Mouse (Mus musculus) CH12.LX (cell line): ENCODE data around the gene Cited2. TPM values are rescaled to one million over a fixed set of nuclear protein-coding genes. Genes with fewer than 3 reads are reported as not detected.

Experiments
- DNase-seq: peaks from one replicate; pipeline ENCODE4 v3.0.0-alpha.2; 2013; ENCODE audit errors: extremely low read depth
- H3K27ac ChIP-seq: 2 replicates; pipeline ENCODE4 v1.5.1; 2012; ENCODE audit warnings: low read depth, mild to moderate bottlenecking, control low read depth, moderate library complexity; ENCODE audit not compliant: insufficient read depth
- H3K27me3 ChIP-seq: replicated peaks from 2 replicates; pipeline ENCODE3; 2012; ENCODE audit warnings: inconsistent platforms
- H3K36me3 ChIP-seq, 2 experiments: replicated peaks in 1 of 2; 2 replicates each; pipeline versions ENCODE3 to v1.6.1; 2012; ENCODE audit warnings: inconsistent platforms in 1 of 2, low read length in 1 of 2, mild to moderate bottlenecking in 1 of 2, mixed read lengths in 1 of 2, moderate library complexity in 1 of 2; ENCODE audit not compliant: control insufficient read depth in 1 of 2, insufficient read depth in 1 of 2
- H3K4me1 ChIP-seq, 2 experiments: 2 replicates each; pipeline ENCODE4 v1.6.1; 2012; ENCODE audit warnings: inconsistent platforms in 1 of 2, moderate library complexity in 1 of 2; ENCODE audit not compliant: insufficient read depth in 2 of 2, control insufficient read depth in 1 of 2
- H3K4me2 ChIP-seq: 2 replicates; pipeline ENCODE4 v1.6.1; 2012; ENCODE audit warnings: low read depth, mild to moderate bottlenecking, control low read depth; ENCODE audit not compliant: poor library complexity, insufficient read depth, severe bottlenecking
- H3K4me3 ChIP-seq, 3 experiments: fragments of 150-350 bp in 1 of 3; sonication (generic) in 1 of 3; replicated peaks in 1 of 3; 2 replicates each; pipeline versions ENCODE3 to v1.5.1; 2011 to 2012; ENCODE audit warnings: low read depth in 2 of 3, low read length in 2 of 3, mild to moderate bottlenecking in 2 of 3, moderate library complexity in 2 of 3, control low read depth in 1 of 3, improper control_type of control experiment in 1 of 3, inconsistent platforms in 1 of 3, mixed read lengths in 1 of 3; ENCODE audit not compliant: poor library complexity in 1 of 3
- H3K79me2 ChIP-seq: replicated peaks from 2 replicates; pipeline ENCODE4 v1.6.1; 2012; ENCODE audit warnings: mild to moderate bottlenecking, moderate library complexity; ENCODE audit not compliant: control insufficient read depth, poor library complexity, insufficient read depth, severe bottlenecking; ENCODE audit errors: extremely low read depth
- H3K9ac ChIP-seq: 2 replicates; pipeline ENCODE4 v1.6.1; 2012; ENCODE audit warnings: low read depth, mild to moderate bottlenecking, control low read depth, moderate library complexity; ENCODE audit not compliant: insufficient read depth
- H3K9me3 ChIP-seq: replicated peaks from 2 replicates; pipeline ENCODE3; 2012; ENCODE audit warnings: low read length, inconsistent platforms, mixed read lengths
- BHLHE40 ChIP-seq: IDR thresholded peaks from 2 replicates; pipeline ENCODE4 v1.6.1; 2011; ENCODE audit warnings: mild to moderate bottlenecking, low read depth, low read length, improper control_type of control experiment
- CHD1 ChIP-seq: IDR thresholded peaks from 2 replicates; pipeline ENCODE4 v1.6.1; 2012; ENCODE audit warnings: low read depth, low read length, improper control_type of control experiment, inconsistent platforms
- E2F4 ChIP-seq: IDR thresholded peaks from 2 replicates; pipeline ENCODE4 v1.6.1; 2011; ENCODE audit warnings: low read depth, low read length, improper control_type of control experiment; ENCODE audit not compliant: insufficient replicate concordance
- EP300 ChIP-seq: IDR thresholded peaks from 2 replicates; pipeline ENCODE4 v1.6.1; 2011; ENCODE audit warnings: low read length, improper control_type of control experiment
- ETS1 ChIP-seq: conservative IDR thresholded peaks from 2 replicates; pipeline ENCODE4 v1.6.1; 2012; ENCODE audit warnings: low read depth, mild to moderate bottlenecking, inconsistent platforms, low read length, improper control_type of control experiment, moderate library complexity
- HCFC1 ChIP-seq: IDR thresholded peaks from 2 replicates; pipeline ENCODE4 v1.6.1; 2012; ENCODE audit warnings: low read depth, mild to moderate bottlenecking, inconsistent platforms, low read length, improper control_type of control experiment
- IRF4 ChIP-seq: IDR thresholded peaks from 2 replicates; pipeline ENCODE4 v1.6.1; 2014; ENCODE audit warnings: low read depth, mild to moderate bottlenecking, inconsistent platforms, low read length, improper control_type of control experiment
- JUN ChIP-seq: IDR thresholded peaks from 2 replicates; pipeline ENCODE4 v1.6.1; 2011; ENCODE audit warnings: low read depth, mild to moderate bottlenecking, low read length, improper control_type of control experiment, moderate library complexity; ENCODE audit not compliant: insufficient read depth
- JUND ChIP-seq: conservative IDR thresholded peaks from 2 replicates; pipeline ENCODE4 v1.6.1; 2011; ENCODE audit warnings: low read depth, low read length, improper control_type of control experiment
- KAT2A ChIP-seq: IDR thresholded peaks from 2 replicates; pipeline ENCODE4 v1.6.1; 2012; ENCODE audit warnings: low read length, improper control_type of control experiment, inconsistent platforms; ENCODE audit not compliant: insufficient replicate concordance
- MAX ChIP-seq: IDR thresholded peaks from 2 replicates; pipeline ENCODE4 v1.6.1; 2011; ENCODE audit warnings: low read length, improper control_type of control experiment
- MAZ ChIP-seq: IDR thresholded peaks from 2 replicates; pipeline ENCODE4 v1.6.1; 2012; ENCODE audit warnings: low read depth, mild to moderate bottlenecking, inconsistent platforms, low read length, improper control_type of control experiment, moderate library complexity
- MEF2A ChIP-seq: IDR thresholded peaks from 2 replicates; pipeline ENCODE4 v1.6.1; 2014; ENCODE audit warnings: low read depth, mild to moderate bottlenecking, inconsistent platforms, low read length, improper control_type of control experiment, borderline replicate concordance
- MXI1 ChIP-seq: IDR thresholded peaks from 2 replicates; pipeline ENCODE4 v1.6.1; 2011; ENCODE audit warnings: mild to moderate bottlenecking, low read depth, low read length, improper control_type of control experiment
- MYC ChIP-seq: IDR thresholded peaks from 2 replicates; pipeline ENCODE4 v1.6.1; 2011; ENCODE audit warnings: low read depth, mild to moderate bottlenecking, improper control_type of control experiment, low read length
- NRF1 ChIP-seq: IDR thresholded peaks from 2 replicates; pipeline ENCODE4 v1.6.1; 2014; ENCODE audit warnings: low read depth, mild to moderate bottlenecking, inconsistent platforms, low read length, improper control_type of control experiment, moderate library complexity
- POLR2A ChIP-seq: IDR thresholded peaks from 2 replicates; pipeline ENCODE4 v1.6.1; 2011; ENCODE audit warnings: low read depth, mild to moderate bottlenecking, improper control_type of control experiment, low read length
- RAD21 ChIP-seq: IDR thresholded peaks from 2 replicates; pipeline ENCODE4 v1.6.1; 2011; ENCODE audit warnings: low read depth, mild to moderate bottlenecking, low read length, improper control_type of control experiment, moderate library complexity
- RCOR1 ChIP-seq: conservative IDR thresholded peaks from 2 replicates; pipeline ENCODE4 v1.6.1; 2012; ENCODE audit warnings: low read depth, mild to moderate bottlenecking, inconsistent platforms, low read length, improper control_type of control experiment
- SIN3A ChIP-seq: IDR thresholded peaks from 2 replicates; pipeline ENCODE4 v1.6.1; 2012; ENCODE audit warnings: low read length, improper control_type of control experiment, inconsistent platforms
- SMC3 ChIP-seq: IDR thresholded peaks from 2 replicates; pipeline ENCODE4 v1.6.1; 2011; ENCODE audit warnings: low read depth, low read length, improper control_type of control experiment
- UBTF ChIP-seq: IDR thresholded peaks from 2 replicates; pipeline ENCODE4 v1.6.1; 2012; ENCODE audit warnings: low read depth, mild to moderate bottlenecking, inconsistent platforms, low read length, improper control_type of control experiment, moderate library complexity
- USF1 ChIP-seq: IDR thresholded peaks from 2 replicates; pipeline ENCODE4 v1.6.1; 2014; ENCODE audit warnings: low read depth, mild to moderate bottlenecking, inconsistent platforms, low read length, improper control_type of control experiment
- USF2 ChIP-seq: conservative IDR thresholded peaks from 2 replicates; pipeline ENCODE4 v1.6.1; 2011; ENCODE audit warnings: low read depth, low read length, improper control_type of control experiment
- ZNF384 ChIP-seq: IDR thresholded peaks from 2 replicates; pipeline ENCODE4 v1.6.1; 2012; ENCODE audit warnings: low read depth, low read length, improper control_type of control experiment, inconsistent platforms
- dilution Hi-C: fragments of 300-500 bp; cut with MboI; formaldehyde crosslinking; loops from 2 replicates; pipeline ENCODE4 v1.14.3; 2020; ENCODE audit warnings: low sequenced_read_pairs; ENCODE audit not compliant: extremely low pct_unique_long_range_greater_than_20kb, extremely low pct_ligation_motif_present
- in situ Hi-C: fragments of 300-500 bp; cut with MboI; formaldehyde crosslinking; loops from 3 replicates; pipeline ENCODE4 v1.14.3; 2019; ENCODE audit warnings: low sequenced_read_pairs, low pct_ligation_motif_present, low pct_unique_long_range_greater_than_20kb, mixed read lengths
- polyA plus RNA-seq: library from polyadenylated mRNA; unstranded; fragments of >175 nt; gene quantifications from 2 replicates; pipeline ENCODE4 v1.2.1, GENCODE M21; 2012; ENCODE audit warnings: low read depth; ENCODE audit not compliant: insufficient read length
- total RNA-seq, 2 experiments: library from RNA; depleted of rRNA; stranded (reverse); fragments of 300-350 nt in 1 of 2; fragments of >200 nt in 1 of 2; gene quantifications; 2 replicates each; pipeline ENCODE4 v1.2.3; 2012 to 2014

The Cited2 gene
- total and polyA plus RNA-seq, 3 experiments: 22.6 to 149 (median 28.6) TPM

DNA sequence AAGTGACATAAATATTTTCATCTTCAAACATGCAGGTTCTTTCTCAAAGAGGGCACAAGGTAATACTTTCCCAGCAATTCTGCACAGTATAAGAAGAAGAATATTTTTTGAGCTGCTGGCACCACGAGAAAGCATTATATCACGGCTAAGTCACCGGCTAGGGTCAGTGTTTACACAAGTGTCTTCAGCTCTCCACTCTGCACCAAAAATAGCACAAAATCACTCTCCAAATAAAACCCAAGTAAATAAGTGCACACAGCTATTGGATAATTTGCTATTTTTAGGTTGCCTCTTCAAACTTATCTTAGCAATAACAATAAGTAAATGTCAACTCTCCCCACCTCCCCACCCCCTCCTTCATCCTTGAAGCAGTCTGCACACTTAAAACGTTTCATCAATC, 33.2 kb upstream of the Cited2 start:
- no peak overlapping the region for H3K27ac ChIP-seq

GRCm38 (mm10) chr10:17691709-17692108, 31.3 kb upstream of the Cited2 start:
- Histone ChIP-seq H3K4me3 (no peak overlapping the region), H3K4me2 (no peak overlapping the region; the same call in 1 of the 2 replicates), H3K9me3 (no peaks in the 10 kb centered on the region), H3K27me3 (no peaks in the 10 kb centered on the region), H3K36me3 (no peaks in the 10 kb centered on the region), H3K9ac (no peak overlapping the region; the same call in 1 of the 2 replicates), H3K4me1 (peaks cover 0 to 16% of the 10 kb centered on the region in 2 experiments; a peak in 2 of 4 replicates), H3K79me2 (no peaks in the 10 kb centered on the region), H3K27ac (no peak overlapping the region)
- in situ Hi-C loops (no loop called here), dilution Hi-C loops (no loop called here)
- TF ChIP-seq CHD1: no peak
- TF ChIP-seq ETS1: 0 out of 2 replicates have a peak, but pooled peaks have one; percentile 8
- TF ChIP-seq IRF4: peak; percentile 85
- no peak for TF ChIP-seq KAT2A
- TF ChIP-seq EP300: peak; percentile 63; the same call in 1 of the 2 replicates
- no peak for DNase-seq

More for the DNA sequence above, 33.2 kb upstream of the Cited2 start:
- Histone ChIP-seq H3K4me3 (no peak overlapping the region), H3K4me2 (no peak overlapping the region), H3K9ac (no peak overlapping the region), H3K9me3 (no peaks in the 10 kb centered on the region), H3K79me2 (no peaks in the 10 kb centered on the region)
- DNase-seq: no peak
- in situ Hi-C loops: no loop called here
- TF ChIP-seq RCOR1 (no peak), NRF1 (no peak), USF1 (no peak), RAD21 (no peak), MAX (no peak), BHLHE40 (no peak), ZNF384 (no peak), E2F4 (no peak)
- TF ChIP-seq, all 38 proteins: peak for 0
- Histone ChIP-seq H3K27me3 (no peaks in the 10 kb centered on the region), H3K4me1 (peaks cover 0 to 16% of the 10 kb centered on the region in 2 experiments; a peak in 2 of 4 replicates), H3K36me3 (no peaks in the 10 kb centered on the region)
- dilution Hi-C loops: no loop called here

GRCm38 (mm10) chr10:17695801-17696200, 27.2 kb upstream of the Cited2 start:
- in situ Hi-C loops: no loop called here
- peaks cover 0 to 16% of the 10 kb centered on the region in 2 experiments; a peak in 2 of 4 replicates for H3K4me1 ChIP-seq
- H3K4me2 ChIP-seq: no peak overlapping the region
- no peak for DNase-seq
- H3K4me3 ChIP-seq: no peak overlapping the region
- H3K79me2 ChIP-seq: no peaks in the 10 kb centered on the region
- H3K9me3 ChIP-seq: no peaks in the 10 kb centered on the region
- TF ChIP-seq USF2 (no peak), RCOR1 (no peak), UBTF (no peak), USF1 (no peak), NRF1 (no peak), JUND (no peak), SIN3A (no peak), CHD1 (no peak), HCFC1 (no peak), MAX (no peak), JUN (no peak), MEF2A (no peak), SMC3 (no peak), MYC (no peak), MAZ (no peak), MXI1 (no peak), POLR2A (no peak), RAD21 (no peak)
- H3K27me3 ChIP-seq: no peaks in the 10 kb centered on the region
- dilution Hi-C loops: no loop called here
- no peaks in the 10 kb centered on the region for H3K36me3 ChIP-seq
- H3K27ac ChIP-seq: no peak overlapping the region
- H3K9ac ChIP-seq: no peak overlapping the region
